Mouse (Mus musculus) cortical plate, adult 2 months (tissue): ENCODE measurements at regions not wholly inside any gene's neighbourhood (a gene's known extent, or its start where the extent isn't known, plus 50 kb on each side); places are given as distances from the start of the nearest gene placed in this dataset.

Source experiments
- CTCF ChIP-seq: fragments of 200-500 bp; IDR thresholded peaks from 2 replicates; pipeline ENCODE4 v1.5.1; 2011; ENCODE audit warnings: mild to moderate bottlenecking, control low read depth, low read length; ENCODE audit not compliant: insufficient read depth; ENCODE audit errors: extremely low read depth
- POLR2A ChIP-seq: fragments of 200-500 bp; IDR thresholded peaks from 2 replicates; pipeline ENCODE4 v1.6.1; 2011; ENCODE audit warnings: mild to moderate bottlenecking, low read length, control low read depth; ENCODE audit not compliant: insufficient read depth; ENCODE audit errors: extremely low read depth

- no peak for TF ChIP-seq POLR2A
- TF ChIP-seq CTCF = no peak
Measured at GRCm38 (mm10) chr6:22635141-22635540, 240.2 kb upstream of the Ptprz1 start.
